Mouse (Mus musculus): Measurements from ENCODE around the gene Cdh15. TPM values are rescaled to one million over a fixed set of nuclear protein-coding genes. Genes with fewer than 3 reads are reported as not detected.

The Cdh15 gene
- polyA plus RNA-seq, 1 experiment from 2014 or later = 1.5 TPM

- no peak for DNase-seq (ENCODE audit: low spot score)
- no peaks in the 10 kb centered on the region for H3K27me3 ChIP-seq (replicated peaks; ENCODE audit: control insufficient read depth, insufficient read depth, low read length)
- 48% methylated on average over 3 of the region's 3 CpGs for WGBS
- H3K27ac ChIP-seq (ENCODE audit: low read depth, low read length) = no peak overlapping the region
- H3K9ac ChIP-seq (ENCODE audit: low read depth, low read length) = no peak overlapping the region
- H3K4me3 ChIP-seq (ENCODE audit: low read depth, low read length) = no peak overlapping the region
- H3K36me3 ChIP-seq (ENCODE audit: control insufficient read depth, insufficient read depth, low read length) = peaks cover 19% of the 10 kb centered on the region; the same call in 1 of the 2 replicates
- no peak overlapping the region for H3K4me2 ChIP-seq
- no peaks in the 10 kb centered on the region for H3K9me3 ChIP-seq (ENCODE audit: control insufficient read depth, low read length)
- ATAC-seq (replicated peaks; ENCODE audit: low FRiP score) = no peak
- H3K4me1 ChIP-seq (replicated peaks; ENCODE audit: control insufficient read depth, insufficient read depth, low read length) = no peaks in the 10 kb centered on the region
These were observed 32.5 kb downstream of the Cdh15 start for GRCm38 (mm10) chr8:122880302-122880701.

- DNase-seq (ENCODE audit: low spot score) (no peak), ATAC-seq (replicated peaks; ENCODE audit: low FRiP score) (no peak)
- no peak overlapping the region for H3K27ac ChIP-seq (ENCODE audit: low read depth, low read length)
- H3K4me2 ChIP-seq = no peak overlapping the region
- WGBS = 89% methylated on average over 10 of the region's 10 CpGs
- H3K4me1 ChIP-seq (replicated peaks; ENCODE audit: control insufficient read depth, insufficient read depth, low read length) = no peaks in the 10 kb centered on the region
- no peaks in the 10 kb centered on the region for H3K9me3 ChIP-seq (ENCODE audit: control insufficient read depth, low read length)
- no peak overlapping the region for H3K4me3 ChIP-seq (ENCODE audit: low read depth, low read length)
- no peaks in the 10 kb centered on the region for H3K27me3 ChIP-seq (replicated peaks; ENCODE audit: control insufficient read depth, insufficient read depth, low read length)
- no peak overlapping the region for H3K9ac ChIP-seq (ENCODE audit: low read depth, low read length)
- H3K36me3 ChIP-seq (ENCODE audit: control insufficient read depth, insufficient read depth, low read length) = peaks cover 49% of the 10 kb centered on the region
These were observed 35.9 kb downstream of the Cdh15 start for GRCm38 (mm10) chr8:122883671-122884070.

GRCm38 (mm10) chr8:122891440-122891839 is 43.7 kb downstream of the Cdh15 start:
- Histone ChIP-seq H3K36me3 (ENCODE audit: control insufficient read depth, insufficient read depth, low read length) (peaks cover 78% of the 10 kb centered on the region), H3K4me2 (no peak overlapping the region), H3K27me3 (replicated peaks; ENCODE audit: control insufficient read depth, insufficient read depth, low read length) (no peaks in the 10 kb centered on the region), H3K9me3 (ENCODE audit: control insufficient read depth, low read length) (no peaks in the 10 kb centered on the region), H3K4me3 (ENCODE audit: low read depth, low read length) (no peak overlapping the region), H3K4me1 (replicated peaks; ENCODE audit: control insufficient read depth, insufficient read depth, low read length) (no peaks in the 10 kb centered on the region), H3K9ac (ENCODE audit: low read depth, low read length) (no peak overlapping the region), H3K27ac (ENCODE audit: low read depth, low read length) (no peak overlapping the region)
- no peak for DNase-seq (ENCODE audit: low spot score)
- WGBS = 85% methylated on average over 12 of the region's 12 CpGs
- no peak for ATAC-seq (replicated peaks; ENCODE audit: low FRiP score)

GRCm38 (mm10) chr8:122893451-122893850 is 45.7 kb downstream of the Cdh15 start:
- DNase-seq (ENCODE audit: low spot score) = no peak
- Histone ChIP-seq H3K27me3 (replicated peaks; ENCODE audit: control insufficient read depth, insufficient read depth, low read length) (no peaks in the 10 kb centered on the region), H3K9ac (ENCODE audit: low read depth, low read length) (no peak overlapping the region), H3K9me3 (ENCODE audit: control insufficient read depth, low read length) (no peaks in the 10 kb centered on the region), H3K4me1 (replicated peaks; ENCODE audit: control insufficient read depth, insufficient read depth, low read length) (no peaks in the 10 kb centered on the region), H3K36me3 (ENCODE audit: control insufficient read depth, insufficient read depth, low read length) (peaks cover 65% of the 10 kb centered on the region), H3K4me3 (ENCODE audit: low read depth, low read length) (no peak overlapping the region), H3K27ac (ENCODE audit: low read depth, low read length) (no peak overlapping the region), H3K4me2 (no peak overlapping the region)
- ATAC-seq (replicated peaks; ENCODE audit: low FRiP score) = no peak
- whole genome bisulfite sequencing = 82% methylated on average over 12 of the region's 12 CpGs

GRCm38 (mm10) chr8:122896317-122896716 is 48.6 kb downstream of the Cdh15 start:
- Histone ChIP-seq H3K9ac (ENCODE audit: low read depth, low read length) (no peak overlapping the region), H3K4me1 (replicated peaks; ENCODE audit: control insufficient read depth, insufficient read depth, low read length) (no peaks in the 10 kb centered on the region), H3K27ac (ENCODE audit: low read depth, low read length) (no peak overlapping the region), H3K4me2 (no peak overlapping the region), H3K27me3 (replicated peaks; ENCODE audit: control insufficient read depth, insufficient read depth, low read length) (no peaks in the 10 kb centered on the region), H3K36me3 (ENCODE audit: control insufficient read depth, insufficient read depth, low read length) (peaks cover 44% of the 10 kb centered on the region), H3K4me3 (ENCODE audit: low read depth, low read length) (no peak overlapping the region), H3K9me3 (ENCODE audit: control insufficient read depth, low read length) (no peaks in the 10 kb centered on the region)
- WGBS = 96% methylated on average over 11 of the region's 11 CpGs
- no peak for DNase-seq (ENCODE audit: low spot score)
- ATAC-seq (replicated peaks; ENCODE audit: low FRiP score) = no peak

- 92% methylated on average over 8 of the region's 8 CpGs for WGBS
- no peak for DNase-seq (ENCODE audit: low spot score)
- H3K9ac ChIP-seq (ENCODE audit: low read depth, low read length) = no peak overlapping the region
These were observed 49.4 kb downstream of the Cdh15 start for GRCm38 (mm10) chr8:122897200-122897599.

GRCm38 (mm10) chr8:122898018-122898417 is 50.3 kb downstream of the Cdh15 start:
- Histone ChIP-seq H3K9me3 (ENCODE audit: control insufficient read depth, low read length) (no peaks in the 10 kb centered on the region), H3K36me3 (ENCODE audit: control insufficient read depth, insufficient read depth, low read length) (peaks cover 30% of the 10 kb centered on the region), H3K4me3 (ENCODE audit: low read depth, low read length) (no peak overlapping the region), H3K9ac (ENCODE audit: low read depth, low read length) (no peak overlapping the region), H3K4me2 (no peak overlapping the region), H3K4me1 (replicated peaks; ENCODE audit: control insufficient read depth, insufficient read depth, low read length) (no peaks in the 10 kb centered on the region), H3K27me3 (replicated peaks; ENCODE audit: control insufficient read depth, insufficient read depth, low read length) (no peaks in the 10 kb centered on the region), H3K27ac (ENCODE audit: low read depth, low read length) (no peak overlapping the region)
- WGBS = 59% methylated on average over 4 of the region's 4 CpGs
- no peak for DNase-seq (ENCODE audit: low spot score)
- no peak for ATAC-seq (replicated peaks; ENCODE audit: low FRiP score)

More at GRCm38 (mm10) chr8:122897200-122897599, 49.4 kb downstream of the Cdh15 start:
- Histone ChIP-seq H3K4me3 (ENCODE audit: low read depth, low read length) (no peak overlapping the region), H3K36me3 (ENCODE audit: control insufficient read depth, insufficient read depth, low read length) (peaks cover 36% of the 10 kb centered on the region), H3K4me1 (replicated peaks; ENCODE audit: control insufficient read depth, insufficient read depth, low read length) (no peaks in the 10 kb centered on the region), H3K4me2 (no peak overlapping the region), H3K9me3 (ENCODE audit: control insufficient read depth, low read length) (no peaks in the 10 kb centered on the region), H3K27ac (ENCODE audit: low read depth, low read length) (no peak overlapping the region), H3K27me3 (replicated peaks; ENCODE audit: control insufficient read depth, insufficient read depth, low read length) (no peaks in the 10 kb centered on the region)
- no peak for ATAC-seq (replicated peaks; ENCODE audit: low FRiP score)

GRCm38 (mm10) chr8:122898473-122898872 is 50.7 kb downstream of the Cdh15 start:
- no peaks in the 10 kb centered on the region for H3K9me3 ChIP-seq (ENCODE audit: control insufficient read depth, low read length)
- no peak overlapping the region for H3K9ac ChIP-seq (ENCODE audit: low read depth, low read length)
- ATAC-seq (replicated peaks; ENCODE audit: low FRiP score) (no peak), DNase-seq (ENCODE audit: low spot score) (no peak)
- H3K4me3 ChIP-seq (ENCODE audit: low read depth, low read length) = no peak overlapping the region
- H3K27me3 ChIP-seq (replicated peaks; ENCODE audit: control insufficient read depth, insufficient read depth, low read length) = no peaks in the 10 kb centered on the region
- H3K27ac ChIP-seq (ENCODE audit: low read depth, low read length) = no peak overlapping the region
- H3K4me2 ChIP-seq = no peak overlapping the region
- H3K36me3 ChIP-seq (ENCODE audit: control insufficient read depth, insufficient read depth, low read length) = peaks cover 29% of the 10 kb centered on the region
- no peaks in the 10 kb centered on the region for H3K4me1 ChIP-seq (replicated peaks; ENCODE audit: control insufficient read depth, insufficient read depth, low read length)
- 91% methylated on average over 12 of the region's 12 CpGs for WGBS

GRCm38 (mm10) chr8:122899085-122899484 is 51.3 kb downstream of the Cdh15 start:
- no peak for DNase-seq (ENCODE audit: low spot score)
- peaks cover 29% of the 10 kb centered on the region for H3K36me3 ChIP-seq (ENCODE audit: control insufficient read depth, insufficient read depth, low read length)
- no peak overlapping the region for H3K27ac ChIP-seq (ENCODE audit: low read depth, low read length)
- no peaks in the 10 kb centered on the region for H3K4me1 ChIP-seq (replicated peaks; ENCODE audit: control insufficient read depth, insufficient read depth, low read length)
- H3K4me3 ChIP-seq (ENCODE audit: low read depth, low read length) = no peak overlapping the region
- ATAC-seq (replicated peaks; ENCODE audit: low FRiP score) = no peak
- no peak overlapping the region for H3K4me2 ChIP-seq
- no peak overlapping the region for H3K9ac ChIP-seq (ENCODE audit: low read depth, low read length)
- H3K9me3 ChIP-seq (ENCODE audit: control insufficient read depth, low read length) = no peaks in the 10 kb centered on the region
- H3K27me3 ChIP-seq (replicated peaks; ENCODE audit: control insufficient read depth, insufficient read depth, low read length) = no peaks in the 10 kb centered on the region
- WGBS = 79% methylated on average over 5 of the region's 5 CpGs
